Mouse (Mus musculus) limb, embryonic 13.5 days (tissue): ENCODE results near the gene Htr6. TPM values are rescaled to one million over a fixed set of nuclear protein-coding genes. Genes with fewer than 3 reads are reported as not detected.

Experiments
- ATAC-seq: fragments of 200-750 bp; cut with Nextera tagmentation; 2 replicates; pipeline ENCODE4 v1.8.0; 2017; ENCODE audit warnings: low read depth, moderate number of reproducible peaks, moderate TSS enrichment; ENCODE audit not compliant: low FRiP score
- H3K27ac ChIP-seq: fragments of 300-500 bp; sonication (generic); 2 replicates; pipeline ENCODE4 v1.5.1; 2015; ENCODE audit warnings: inconsistent platforms, mild to moderate bottlenecking, moderate library complexity
- H3K27me3 ChIP-seq: fragments of 300-500 bp; sonication (generic); 2 replicates; pipeline ENCODE4 v1.6.1; 2015; ENCODE audit warnings: mild to moderate bottlenecking, inconsistent platforms
- H3K36me3 ChIP-seq: fragments of 300-500 bp; sonication (generic); 2 replicates; pipeline ENCODE4 v1.6.1; 2015; ENCODE audit warnings: inconsistent platforms, mild to moderate bottlenecking, moderate library complexity
- H3K4me1 ChIP-seq: fragments of 300-500 bp; sonication (generic); 2 replicates; pipeline ENCODE4 v1.6.1; 2015; ENCODE audit warnings: inconsistent platforms
- H3K4me2 ChIP-seq: fragments of 300-500 bp; sonication (generic); replicated peaks from 2 replicates; pipeline ENCODE4 v1.6.1; 2015; ENCODE audit warnings: inconsistent platforms, mild to moderate bottlenecking, moderate library complexity
- H3K4me3 ChIP-seq: fragments of 300-500 bp; sonication (generic); 2 replicates; pipeline ENCODE4 v1.5.1; 2015; ENCODE audit warnings: moderate library complexity, mild to moderate bottlenecking, inconsistent platforms
- H3K9ac ChIP-seq: fragments of 300-500 bp; sonication (generic); 2 replicates; pipeline ENCODE4 v1.6.1; 2015; ENCODE audit warnings: mild to moderate bottlenecking, inconsistent platforms
- H3K9me3 ChIP-seq: fragments of 300-500 bp; sonication (generic); 2 replicates; pipeline ENCODE4 v1.6.1; 2016; ENCODE audit warnings: inconsistent platforms
- WGBS: fragments of 180-500 bp; shearing (Covaris S2); methylation state at CpG from one replicate; pipeline ENCODE4 v1.1.7; 2015; 5-methylcytosine and 5-hydroxymethylcytosine counted together
- polyA plus RNA-seq: library from polyadenylated mRNA; unstranded; fragments of >200 nt; fragmentation: Nextera tagmentation; extraction: Ambion mirVana; gene quantifications from 2 replicates; pipeline ENCODE4 v1.2.1, GENCODE M21; 2015

The Htr6 gene
- polyA plus RNA-seq, 1 experiment from 2014 or later, result 0.34 TPM

GRCm38 (mm10) chr4:139018976-139019375 lies 56.4 kb downstream of the Htr6 start:
- WGBS, result 75% methylated on average over 4 of the region's 4 CpGs
- Histone ChIP-seq H3K36me3 (no peaks in the 10 kb centered on the region), H3K4me2 (no peak overlapping the region), H3K4me3 (no peak overlapping the region), H3K4me1 (no peaks in the 10 kb centered on the region), H3K9me3 (no peaks in the 10 kb centered on the region), H3K27me3 (no peaks in the 10 kb centered on the region), H3K9ac (no peak overlapping the region), H3K27ac (no peak overlapping the region)
- ATAC-seq, result no peak

- Histone ChIP-seq H3K4me1 (no peaks in the 10 kb centered on the region), H3K9me3 (no peaks in the 10 kb centered on the region), H3K36me3 (no peaks in the 10 kb centered on the region), H3K27ac (no peak overlapping the region), H3K4me2 (no peak overlapping the region), H3K9ac (no peak overlapping the region), H3K4me3 (no peak overlapping the region), H3K27me3 (no peaks in the 10 kb centered on the region)
- ATAC-seq, result no peak
- WGBS, result 83% methylated on average over 14 of the region's 14 CpGs
Measured at GRCm38 (mm10) chr4:139018388-139018787, 57.0 kb downstream of the Htr6 start.

- H3K4me2 ChIP-seq, result no peak overlapping the region
- WGBS, result 80% methylated on average over 6 of the region's 6 CpGs
- H3K4me3 ChIP-seq, result no peak overlapping the region
- no peaks in the 10 kb centered on the region for H3K9me3 ChIP-seq
- no peak for ATAC-seq
- H3K27ac ChIP-seq, result no peak overlapping the region
- H3K9ac ChIP-seq, result no peak overlapping the region
- no peaks in the 10 kb centered on the region for H3K4me1 ChIP-seq
- no peaks in the 10 kb centered on the region for H3K27me3 ChIP-seq
- no peaks in the 10 kb centered on the region for H3K36me3 ChIP-seq
Measured at GRCm38 (mm10) chr4:139014793-139015192, 60.6 kb downstream of the Htr6 start.

GRCm38 (mm10) chr4:139013281-139013680 lies 62.1 kb downstream of the Htr6 start:
- 87% methylated on average over 11 of the region's 11 CpGs for WGBS
- H3K27me3 ChIP-seq, result no peaks in the 10 kb centered on the region
- no peaks in the 10 kb centered on the region for H3K4me1 ChIP-seq
- H3K4me3 ChIP-seq, result no peak overlapping the region
- H3K9ac ChIP-seq, result no peak overlapping the region
- H3K9me3 ChIP-seq, result no peaks in the 10 kb centered on the region
- ATAC-seq, result no peak
- no peak overlapping the region for H3K4me2 ChIP-seq
- H3K36me3 ChIP-seq, result no peaks in the 10 kb centered on the region
- H3K27ac ChIP-seq, result no peak overlapping the region

- no peak overlapping the region for H3K4me2 ChIP-seq
- H3K9ac ChIP-seq, result no peak overlapping the region
- H3K27ac ChIP-seq, result no peak overlapping the region
- H3K9me3 ChIP-seq, result no peaks in the 10 kb centered on the region
- no peak overlapping the region for H3K4me3 ChIP-seq
- no peaks in the 10 kb centered on the region for H3K36me3 ChIP-seq
- no peak for ATAC-seq
- WGBS, result 83% methylated on average over 13 of the region's 13 CpGs
- H3K27me3 ChIP-seq, result no peaks in the 10 kb centered on the region
- H3K4me1 ChIP-seq, result no peaks in the 10 kb centered on the region
Measured at GRCm38 (mm10) chr4:139011201-139011702, 64.1 kb downstream of the Htr6 start.

Other genes with a start within 250 kb of the Htr6 start
- 0.14 and 0.24 TPM in 2 replicates for gene Pla2g5, start 212.1 kb downstream of the Htr6 start, polyA plus RNA-seq
- gene Gm13030, start 201.6 kb downstream of the Htr6 start, polyA plus RNA-seq, result not detected in 2 replicates
- gene Pla2g2e, start 197.6 kb downstream of the Htr6 start, polyA plus RNA-seq, result not detected in 2 replicates
- gene Otud3, start 161.6 kb downstream of the Htr6 start, polyA plus RNA-seq, result 2.9 and 3.1 TPM in 2 replicates
- 0.27 and 0.45 TPM in 2 replicates for gene Rnf186, start 108.5 kb downstream of the Htr6 start, polyA plus RNA-seq
- 3.4 and 3.7 TPM in 2 replicates for gene Tmco4, start 102.7 kb downstream of the Htr6 start, polyA plus RNA-seq
- gene Nbl1, start 17.4 kb upstream of the Htr6 start, polyA plus RNA-seq, result 140 and 143 TPM in 2 replicates
- 441 and 454 TPM in 2 replicates for gene Minos1, start 55.5 kb upstream of the Htr6 start, polyA plus RNA-seq
- gene Capzb, start 117.3 kb upstream of the Htr6 start, polyA plus RNA-seq, result 396 and 406 TPM in 2 replicates
- gene Pqlc2, start 235.1 kb upstream of the Htr6 start, polyA plus RNA-seq, result 16.9 and 18.0 TPM in 2 replicates
- 120 and 124 TPM in 2 replicates for gene Akr7a5, start 235.2 kb upstream of the Htr6 start, polyA plus RNA-seq